Mouse (Mus musculus) C2C12 (cell line): ENCODE measurements around the gene Qpctl. TPM values are rescaled to one million over a fixed set of nuclear protein-coding genes. Genes with fewer than 3 reads are reported as not detected.

Experiments
- H3K27me3 ChIP-seq: one replicate; pipeline ENCODE4 v1.6.1; 2011; ENCODE audit not compliant: control insufficient read depth, insufficient read depth, insufficient read length
- H3K36me3 ChIP-seq: one replicate; pipeline ENCODE4 v1.6.1; 2011; ENCODE audit not compliant: control insufficient read depth, insufficient read depth
- H3K4me3 ChIP-seq: one replicate; pipeline ENCODE4 v1.5.1; 2011; ENCODE audit warnings: mild to moderate bottlenecking, control low read depth; ENCODE audit not compliant: poor library complexity, insufficient read depth, severe bottlenecking
- H3K79me2 ChIP-seq: one replicate; pipeline ENCODE4 v1.6.1; 2011; ENCODE audit not compliant: control insufficient read depth, insufficient read depth
- H3K79me3 ChIP-seq: one replicate; pipeline ENCODE4 v1.6.1; 2011; ENCODE audit warnings: low read depth, control low read depth
- H3ac ChIP-seq: one replicate; pipeline ENCODE3; 2011; ENCODE audit warnings: low read depth; ENCODE audit not compliant: control insufficient read depth, insufficient read length
- CEBPB ChIP-seq: IDR thresholded peaks from one replicate; pipeline ENCODE4 v1.6.1; 2011; ENCODE audit warnings: low read depth, mild to moderate bottlenecking, control low read depth, moderate library complexity
- CTCF ChIP-seq: IDR thresholded peaks from one replicate; pipeline ENCODE4 v1.5.1; 2011; ENCODE audit not compliant: control insufficient read depth, insufficient read depth, insufficient read length
- FOSL1 ChIP-seq: IDR thresholded peaks from one replicate; pipeline ENCODE4 v1.8.0; 2011; ENCODE audit warnings: mild to moderate bottlenecking, low read length; ENCODE audit not compliant: poor library complexity, insufficient read depth, severe bottlenecking
- MAX ChIP-seq: IDR thresholded peaks from one replicate; pipeline ENCODE4 v1.6.1; 2011; ENCODE audit warnings: mild to moderate bottlenecking, control low read depth
- MYOD1 ChIP-seq: IDR thresholded peaks from one replicate; pipeline ENCODE4 v1.6.1; 2011; ENCODE audit warnings: low read depth; ENCODE audit not compliant: control insufficient read depth, insufficient read length
- MYOG ChIP-seq: IDR thresholded peaks from one replicate; pipeline ENCODE4 v1.6.1; 2011; ENCODE audit not compliant: control insufficient read depth, insufficient read length; ENCODE audit errors: extremely low read depth
- USF1 ChIP-seq: IDR thresholded peaks from one replicate; pipeline ENCODE4 v1.6.1; 2011; ENCODE audit warnings: low read depth, mild to moderate bottlenecking, control low read depth, moderate library complexity
- polyA plus RNA-seq: library from polyadenylated mRNA; unstranded; fragments of >200 nt; fragmentation: generic; extraction: Trizol; gene quantifications from one replicate; pipeline ENCODE4 v1.2.1, GENCODE M21; 2012; ENCODE audit warnings: missing spikeins

Gene Qpctl
- polyA plus RNA-seq, 1 experiment: 12.3 TPM

- H3K79me3 ChIP-seq: peaks cover 7% of the 10 kb centered on the region
- TF ChIP-seq CTCF: no peak
- H3ac ChIP-seq: no peak overlapping the region
- H3K79me2 ChIP-seq: peaks cover 22% of the 10 kb centered on the region
- H3K4me3 ChIP-seq: no peak overlapping the region
- H3K27me3 ChIP-seq: no peaks in the 10 kb centered on the region
- H3K36me3 ChIP-seq: no peaks in the 10 kb centered on the region
These were observed 21.3 kb downstream of the Qpctl start for GRCm38 (mm10) chr7:19127744-19128143.

GRCm38 (mm10) chr7:19124713-19125112, 24.4 kb downstream of the Qpctl start:
- Histone ChIP-seq H3K36me3 (no peaks in the 10 kb centered on the region), H3K4me3 (no peak overlapping the region), H3K27me3 (no peaks in the 10 kb centered on the region), H3ac (no peak overlapping the region), H3K79me3 (peaks cover 16% of the 10 kb centered on the region), H3K79me2 (peaks cover 43% of the 10 kb centered on the region)
- TF ChIP-seq MYOG (no peak), FOSL1 (no peak), MYOD1 (no peak), USF1 (no peak), CEBPB (no peak), CTCF (no peak), MAX (no peak)

GRCm38 (mm10) chr7:19121686-19122085, 27.4 kb downstream of the Qpctl start:
- Histone ChIP-seq H3K36me3 (no peaks in the 10 kb centered on the region), H3K27me3 (no peaks in the 10 kb centered on the region), H3K4me3 (no peak overlapping the region), H3K79me3 (peaks cover 14% of the 10 kb centered on the region), H3ac (no peak overlapping the region), H3K79me2 (peaks cover 43% of the 10 kb centered on the region)
- TF ChIP-seq MAX (no peak), MYOG (no peak), CEBPB (no peak), CTCF (no peak), USF1 (no peak), MYOD1 (no peak), FOSL1 (no peak)

- Histone ChIP-seq H3K27me3 (no peaks in the 10 kb centered on the region), H3ac (peak within 1 kb of the TSS; percentile 60), H3K79me2 (peaks cover 43% of the 10 kb centered on the region), H3K4me3 (peak within 1 kb of the TSS; percentile 72), H3K79me3 (peaks cover 14% of the 10 kb centered on the region), H3K36me3 (no peaks in the 10 kb centered on the region)
- TF ChIP-seq MYOD1 (no peak), MYOG (no peak), CTCF (no peak), MAX (no peak), USF1 (no peak), CEBPB (no peak), FOSL1 (no peak)
These were observed 29.3 kb downstream of the Qpctl start, which contains the start of gene Fbxo46 for GRCm38 (mm10) chr7:19119631-19120429. Gene Fbxo46, plus strand, starts transcription at chr7:19119859.

- Histone ChIP-seq H3K4me3 (no peak overlapping the region), H3ac (no peak overlapping the region)
- TF ChIP-seq CTCF: no peak
These were observed 30.0 kb downstream of the Qpctl start for GRCm38 (mm10) chr7:19119083-19119482.

GRCm38 (mm10) chr7:19118028-19118771, 30.9 kb downstream of the Qpctl start, which contains the start of gene Gm4969:
Gene Gm4969, minus strand, starts transcription at chr7:19118368.
- H3K4me3 ChIP-seq: no peak within 1 kb of the TSS
- H3K36me3 ChIP-seq: no peaks in the 10 kb centered on the region

More at GRCm38 (mm10) chr7:19119083-19119482, 30.0 kb downstream of the Qpctl start:
- Histone ChIP-seq H3K79me2 (peaks cover 40% of the 10 kb centered on the region), H3K27me3 (no peaks in the 10 kb centered on the region), H3K79me3 (peaks cover 14% of the 10 kb centered on the region), H3K36me3 (no peaks in the 10 kb centered on the region)

More at GRCm38 (mm10) chr7:19118028-19118771, 30.9 kb downstream of the Qpctl start, which contains the start of gene Gm4969:
- Histone ChIP-seq H3ac (no peak within 1 kb of the TSS), H3K79me3 (peaks cover 13% of the 10 kb centered on the region), H3K79me2 (peaks cover 35% of the 10 kb centered on the region), H3K27me3 (no peaks in the 10 kb centered on the region)
- no peak for TF ChIP-seq MYOD1
- TF ChIP-seq CEBPB: no peak
- no peak for TF ChIP-seq MYOG
- no peak for TF ChIP-seq FOSL1
